Mouse (Mus musculus): ENCODE data around the gene Orai2. TPM values are rescaled to one million over a fixed set of nuclear protein-coding genes. Genes with fewer than 3 reads are reported as not detected.
A peak's percentile ranks its signal among the peaks of the same experiment; 100 is the strongest.

Gene Orai2
- total and polyA plus RNA-seq, 3 experiments = 33.6 to 35.7 TPM; not detected in 1

DNA sequence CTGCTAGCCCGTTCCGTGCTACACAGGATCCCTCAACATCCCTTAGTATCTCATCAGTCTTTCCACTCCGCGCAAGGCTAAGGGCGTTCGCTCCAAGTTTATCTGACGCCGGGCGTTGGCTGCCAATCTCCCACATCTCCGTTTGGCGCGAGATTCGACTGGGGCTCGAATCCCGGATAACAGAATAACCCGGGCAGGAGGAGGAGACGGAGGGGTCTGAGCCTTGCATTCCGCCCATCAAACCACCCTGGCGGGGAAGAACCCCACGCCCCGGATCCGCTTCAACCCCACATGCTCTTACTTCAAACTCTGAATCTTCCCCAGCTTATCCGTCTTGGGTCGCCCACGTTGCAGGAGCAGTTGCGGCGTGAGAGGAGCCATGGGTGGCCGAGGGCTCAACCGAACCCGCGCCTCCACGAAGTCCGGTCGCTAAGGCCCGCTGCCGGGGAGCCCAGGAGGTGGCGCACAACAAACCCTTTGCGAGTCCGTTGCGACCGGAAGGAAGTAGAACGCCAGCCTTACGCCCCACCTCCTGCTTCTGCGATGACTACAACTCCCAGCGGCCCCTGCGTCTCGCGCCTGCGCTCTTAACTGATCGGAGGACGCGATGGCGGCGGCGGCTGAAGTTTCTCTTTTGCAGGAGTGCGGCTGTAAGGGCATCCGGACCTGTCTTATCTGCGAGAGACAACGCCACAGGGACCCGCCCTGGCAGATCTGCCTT is 34.8 kb downstream of the Orai2 start, which contains the start of the genes Lrwd1 and Alkbh4 (continued):
- TF ChIP-seq NELFE (IDR thresholded peaks at IDR 0.05; ENCODE audit: low read depth, low read length) (peak; percentile 80), MXI1 (IDR thresholded peaks at IDR 0.05; ENCODE audit: low read depth, low read length) (peak; percentile 87), SMC3 (IDR thresholded peaks at IDR 0.05; ENCODE audit: low read depth, low read length) (peak; percentile 33; the same call in 1 of the 2 replicates), GABPA (IDR thresholded peaks at IDR 0.05; ENCODE audit: low read depth, low read length) (no peak), E2F4 (IDR thresholded peaks at IDR 0.05; ENCODE audit: borderline replicate concordance, low read depth, low read length) (peak; percentile 37; the same call in 1 of the 2 replicates), TCF12 (IDR thresholded peaks at IDR 0.05; ENCODE audit: low read depth, low read length) (peak; percentile 74), GATA1 (IDR thresholded peaks at IDR 0.05; ENCODE audit: low read depth, low read length) (peak; percentile 58), CHD2 (IDR thresholded peaks at IDR 0.05; ENCODE audit: low read length) (peak; percentile 76), BHLHE40 (IDR thresholded peaks at IDR 0.05; ENCODE audit: borderline replicate concordance, low read depth, low read length) (no peak), ZMIZ1 (IDR thresholded peaks at IDR 0.05; ENCODE audit: low read depth, low read length) (peak; percentile 87), USF1 (IDR thresholded peaks at IDR 0.05; ENCODE audit: low read depth, low read length) (peak; percentile 43; the same call in 1 of the 2 replicates), POLR2AphosphoS2 (IDR thresholded peaks at IDR 0.05; ENCODE audit: low read length) (peak; percentile 47; the same call in 1 of the 2 replicates), ETS1 (IDR thresholded peaks at IDR 0.05; ENCODE audit: low read depth, low read length) (peak; percentile 54), CTCF (IDR thresholded peaks at IDR 0.05 in 2 of 3, conservative IDR thresholded peaks at IDR 0.05 in 1 of 3; ENCODE audit: control insufficient read depth in 1 of 3, insufficient read depth in 1 of 3, low read depth in 2 of 3, low read length in 3 of 3, poor library complexity in 1 of 3, severe bottlenecking in 1 of 3) (peak in 2 of 3 experiments; percentile 68 to 74; a peak in 5 of 6 replicates), CHD1 (IDR thresholded peaks at IDR 0.05; ENCODE audit: low read depth, low read length) (no peak), POLR2AphosphoS5 (IDR thresholded peaks at IDR 0.05; ENCODE audit: borderline replicate concordance, low read depth, low read length) (no peak), ELF1 (IDR thresholded peaks at IDR 0.05; ENCODE audit: low read depth, low read length) (peak; percentile 88), ZNF384 (IDR thresholded peaks at IDR 0.05; ENCODE audit: low read depth, low read length) (no peak), MAFK (IDR thresholded peaks at IDR 0.05; ENCODE audit: borderline replicate concordance, low read depth, low read length) (no peak)

DNA sequence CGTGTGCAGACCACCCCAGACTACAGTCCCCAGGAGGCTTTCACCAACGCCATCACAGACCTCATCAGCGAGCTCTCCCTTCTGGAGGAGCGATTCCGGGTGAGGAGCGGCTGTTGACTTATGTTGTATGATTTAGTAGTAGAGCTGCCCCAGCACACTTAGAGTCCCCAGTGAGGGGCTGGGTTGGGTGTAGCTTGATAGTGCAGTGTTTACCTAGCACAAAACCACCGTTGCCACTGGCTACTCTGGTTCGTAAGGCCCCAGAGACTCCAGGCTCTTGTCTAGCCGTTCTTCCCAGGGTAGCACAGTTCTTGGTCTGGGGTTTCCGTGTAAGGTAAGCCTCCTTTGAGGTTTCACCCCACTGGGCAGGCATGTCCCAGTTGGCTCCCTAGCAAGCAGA is 48.3 kb downstream of the Orai2 start:
- peaks cover 0 to 11% of the 10 kb centered on the region in 2 experiments; a peak in 2 of 4 replicates for H3K4me1 ChIP-seq (ENCODE audit: control insufficient read depth in 1 of 2, insufficient read depth in 2 of 2, low read length in 2 of 2)
- no peak overlapping the region for H3K9ac ChIP-seq (ENCODE audit: control insufficient read depth, low read depth, low read length, poor library complexity, severe bottlenecking)
- TF ChIP-seq HCFC1 (IDR thresholded peaks at IDR 0.05; ENCODE audit: low read depth, low read length) (no peak), CHD2 (IDR thresholded peaks at IDR 0.05; ENCODE audit: low read length) (no peak), POLR2A (IDR thresholded peaks at IDR 0.05; ENCODE audit: control insufficient read depth in 1 of 2, insufficient read depth in 1 of 2, low read depth in 1 of 2, low read length in 2 of 2, poor library complexity in 1 of 2) (no peak; a peak in 1 of 4 replicates)
- H3K9me3 ChIP-seq (replicated peaks; ENCODE audit: insufficient read depth, low read length) = no peaks in the 10 kb centered on the region
- no peak overlapping the region for H3K27ac ChIP-seq (ENCODE audit: control insufficient read depth, low read depth, low read length)
- peaks cover 18% of the 10 kb centered on the region for H3K79me2 ChIP-seq (ENCODE audit: control insufficient read depth, insufficient read depth, low read length, poor library complexity)
- H3K4me3 ChIP-seq (ENCODE audit: control insufficient read depth in 1 of 2, insufficient read depth in 1 of 2, low read depth in 2 of 2, low read length in 2 of 2) = no peak overlapping the region
- H3K36me3 ChIP-seq (ENCODE audit: control insufficient read depth in 1 of 2, insufficient read depth in 2 of 2, low read length in 2 of 2) = peaks cover 3% of the 10 kb centered on the region in 2 experiments; a peak in 3 of 4 replicates
- no peaks in the 10 kb centered on the region for H3K27me3 ChIP-seq (ENCODE audit: control insufficient read depth in 1 of 2, insufficient read depth in 2 of 2, low read length in 2 of 2)
- no peak for DNase-seq (ENCODE audit: low read depth, low spot score)

All from MEL (cell line).